Mouse (Mus musculus): ENCODE measurements around the gene St5. TPM values are rescaled to one million over a fixed set of nuclear protein-coding genes. Genes with fewer than 3 reads are reported as not detected.
A peak's percentile ranks its signal among the peaks of the same experiment; 100 is the strongest.

St5 gene
- polyA plus RNA-seq, 1 experiment from 2014 or later = 66.9 TPM

DNA sequence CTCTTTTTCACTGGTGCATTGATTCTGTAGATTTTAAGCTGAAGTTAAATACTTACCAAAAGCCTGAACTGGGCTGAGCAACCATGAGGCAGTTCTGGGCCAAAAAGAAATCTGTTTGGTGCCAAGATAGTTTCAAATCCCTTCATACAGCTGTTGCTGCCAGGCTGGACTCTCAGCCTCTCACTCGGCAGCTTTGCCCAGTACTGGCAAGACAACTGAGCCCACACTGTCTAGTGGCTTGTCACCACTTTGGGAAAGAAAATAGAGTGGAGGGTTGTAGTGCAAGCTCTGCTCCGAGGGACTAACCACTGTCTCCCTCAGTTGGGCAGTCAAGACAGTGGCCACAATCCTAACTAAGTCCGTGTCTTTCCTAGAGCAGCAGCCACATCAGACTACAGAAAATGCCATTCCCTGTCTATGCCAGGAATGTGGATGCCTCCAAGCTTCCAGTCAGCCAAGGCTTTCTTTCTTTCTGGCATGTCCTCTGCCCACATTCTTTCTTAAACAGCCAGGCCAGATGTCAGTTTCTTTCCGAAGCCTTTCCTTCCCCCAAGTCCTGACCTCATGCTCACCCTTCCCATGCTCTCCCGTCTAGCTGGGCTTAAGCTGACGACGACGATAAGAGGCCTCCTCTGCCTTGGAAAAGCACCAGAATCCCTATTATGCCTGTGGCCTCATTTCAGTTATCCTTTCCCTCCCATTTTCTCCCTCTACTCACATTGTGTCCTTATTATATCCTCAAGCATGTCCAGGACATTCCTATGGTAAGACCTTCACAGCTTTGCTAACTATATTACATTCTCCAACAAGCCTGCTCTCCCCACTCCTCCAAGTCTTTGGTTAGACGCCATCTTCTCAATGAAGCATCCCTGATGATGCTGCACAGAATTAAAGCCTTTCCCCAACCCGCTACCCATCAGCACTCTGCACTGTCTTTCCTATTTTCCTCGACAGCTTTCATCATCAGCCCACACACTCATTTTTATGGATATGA is 126.8 kb downstream of the St5 start:
- Histone ChIP-seq H3K27me3 (replicated peaks; ENCODE audit: control insufficient read depth, insufficient read depth, low read length) (no peaks in the 10 kb centered on the region), H3K36me3 (ENCODE audit: control insufficient read depth, insufficient read depth, low read length) (no peaks in the 10 kb centered on the region), H3K4me2 (ENCODE audit: low read depth, low read length) (no peak overlapping the region), H3K4me3 (ENCODE audit: low read length) (no peak overlapping the region), H3K27ac (ENCODE audit: low read length) (peak overlapping the region; percentile 29), H3K9me3 (ENCODE audit: control insufficient read depth, low read length) (no peaks in the 10 kb centered on the region), H3K9ac (ENCODE audit: low read depth, low read length) (no peak overlapping the region), H3K4me1 (ENCODE audit: control insufficient read depth, insufficient read depth, low read length) (peaks cover 29% of the 10 kb centered on the region)
- ATAC-seq = peak; percentile 39; the same call in 1 of the 2 replicates
- WGBS = 52% methylated on average over 11 of the region's 11 CpGs

- H3K27me3 ChIP-seq (replicated peaks; ENCODE audit: control insufficient read depth, insufficient read depth, low read length) = no peaks in the 10 kb centered on the region
- H3K9ac ChIP-seq (ENCODE audit: low read depth, low read length) = no peak overlapping the region
- no peaks in the 10 kb centered on the region for H3K36me3 ChIP-seq (ENCODE audit: control insufficient read depth, insufficient read depth, low read length)
- H3K4me1 ChIP-seq (ENCODE audit: control insufficient read depth, insufficient read depth, low read length) = peaks cover 23% of the 10 kb centered on the region
- no peak overlapping the region for H3K4me3 ChIP-seq (ENCODE audit: low read length)
- H3K27ac ChIP-seq (ENCODE audit: low read length) = no peak overlapping the region
- 90% methylated on average over 7 of the region's 7 CpGs for WGBS
- no peak for ATAC-seq
- no peaks in the 10 kb centered on the region for H3K9me3 ChIP-seq (ENCODE audit: control insufficient read depth, low read length)
- no peak overlapping the region for H3K4me2 ChIP-seq (ENCODE audit: low read depth, low read length)
Observed at GRCm38 (mm10) chr7:109574166-109574565, 129.2 kb downstream of the St5 start.

- no peak overlapping the region for H3K4me3 ChIP-seq (ENCODE audit: low read length)
- no peak overlapping the region for H3K4me2 ChIP-seq (ENCODE audit: low read depth, low read length)
- no peak for ATAC-seq
- peaks cover 3% of the 10 kb centered on the region for H3K36me3 ChIP-seq (ENCODE audit: control insufficient read depth, insufficient read depth, low read length)
- no peaks in the 10 kb centered on the region for H3K9me3 ChIP-seq (ENCODE audit: control insufficient read depth, low read length)
- H3K4me1 ChIP-seq (ENCODE audit: control insufficient read depth, insufficient read depth, low read length) = peaks cover 14% of the 10 kb centered on the region
- 84% methylated on average over 4 of the region's 4 CpGs for WGBS
- no peak overlapping the region for H3K27ac ChIP-seq (ENCODE audit: low read length)
- H3K9ac ChIP-seq (ENCODE audit: low read depth, low read length) = no peak overlapping the region
- H3K27me3 ChIP-seq (replicated peaks; ENCODE audit: control insufficient read depth, insufficient read depth, low read length) = no peaks in the 10 kb centered on the region
Observed at GRCm38 (mm10) chr7:109568391-109568892, 135.0 kb downstream of the St5 start.

GRCm38 (mm10) chr7:109566841-109567768 is 136.3 kb downstream of the St5 start:
- H3K27me3 ChIP-seq (replicated peaks; ENCODE audit: control insufficient read depth, insufficient read depth, low read length) = no peaks in the 10 kb centered on the region
- WGBS = 62% methylated on average over 11 of the region's 11 CpGs
- H3K9me3 ChIP-seq (ENCODE audit: control insufficient read depth, low read length) = no peaks in the 10 kb centered on the region
- no peak overlapping the region for H3K27ac ChIP-seq (ENCODE audit: low read length)
- H3K4me1 ChIP-seq (ENCODE audit: control insufficient read depth, insufficient read depth, low read length) = peaks cover 27% of the 10 kb centered on the region
- no peak overlapping the region for H3K4me2 ChIP-seq (ENCODE audit: low read depth, low read length)
- no peak overlapping the region for H3K4me3 ChIP-seq (ENCODE audit: low read length)
- peaks cover 3% of the 10 kb centered on the region for H3K36me3 ChIP-seq (ENCODE audit: control insufficient read depth, insufficient read depth, low read length)
- no peak for ATAC-seq
- H3K9ac ChIP-seq (ENCODE audit: low read depth, low read length) = no peak overlapping the region

DNA sequence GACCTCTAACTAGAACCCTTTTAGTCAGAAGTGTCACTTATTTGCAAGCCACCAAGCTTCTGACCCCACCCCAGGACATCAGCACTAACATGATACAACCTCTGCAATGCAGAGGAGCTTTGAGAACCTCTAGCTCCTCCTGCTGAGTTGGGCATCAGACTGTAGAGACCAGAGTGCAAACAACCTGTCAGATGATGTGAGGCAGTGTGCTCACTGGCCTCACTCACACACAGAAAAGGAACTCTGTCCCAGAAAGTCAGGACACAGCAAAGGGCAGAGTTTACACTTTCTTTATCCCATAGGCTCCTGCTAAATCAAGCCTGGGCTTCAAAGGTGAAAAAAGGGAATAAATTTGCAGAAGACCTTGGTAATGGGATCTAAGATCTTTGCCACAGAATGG is 137.1 kb downstream of the St5 start:
- no peaks in the 10 kb centered on the region for H3K9me3 ChIP-seq (ENCODE audit: control insufficient read depth, low read length)
- no peak overlapping the region for H3K9ac ChIP-seq (ENCODE audit: low read depth, low read length)
- H3K27me3 ChIP-seq (replicated peaks; ENCODE audit: control insufficient read depth, insufficient read depth, low read length) = no peaks in the 10 kb centered on the region
- H3K4me3 ChIP-seq (ENCODE audit: low read length) = no peak overlapping the region
- no peak for ATAC-seq
- H3K27ac ChIP-seq (ENCODE audit: low read length) = no peak overlapping the region
- H3K4me2 ChIP-seq (ENCODE audit: low read depth, low read length) = no peak overlapping the region
- H3K4me1 ChIP-seq (ENCODE audit: control insufficient read depth, insufficient read depth, low read length) = peaks cover 30% of the 10 kb centered on the region
- H3K36me3 ChIP-seq (ENCODE audit: control insufficient read depth, insufficient read depth, low read length) = peaks cover 3% of the 10 kb centered on the region

GRCm38 (mm10) chr7:109563775-109564362 is 139.5 kb downstream of the St5 start:
- no peak for ATAC-seq
- Histone ChIP-seq H3K4me2 (ENCODE audit: low read depth, low read length) (no peak overlapping the region), H3K9me3 (ENCODE audit: control insufficient read depth, low read length) (no peaks in the 10 kb centered on the region), H3K27ac (ENCODE audit: low read length) (no peak overlapping the region), H3K36me3 (ENCODE audit: control insufficient read depth, insufficient read depth, low read length) (peaks cover 3% of the 10 kb centered on the region), H3K4me1 (ENCODE audit: control insufficient read depth, insufficient read depth, low read length) (peaks cover 36% of the 10 kb centered on the region), H3K27me3 (replicated peaks; ENCODE audit: control insufficient read depth, insufficient read depth, low read length) (no peaks in the 10 kb centered on the region), H3K9ac (ENCODE audit: low read depth, low read length) (no peak overlapping the region), H3K4me3 (ENCODE audit: low read length) (no peak overlapping the region)
- 60% methylated on average over 4 of the region's 4 CpGs for WGBS

- Histone ChIP-seq H3K9ac (ENCODE audit: low read depth, low read length) (no peak overlapping the region), H3K4me3 (ENCODE audit: low read length) (no peak overlapping the region), H3K9me3 (ENCODE audit: control insufficient read depth, low read length) (no peaks in the 10 kb centered on the region), H3K27ac (ENCODE audit: low read length) (peak overlapping the region; percentile 43), H3K27me3 (replicated peaks; ENCODE audit: control insufficient read depth, insufficient read depth, low read length) (no peaks in the 10 kb centered on the region), H3K4me2 (ENCODE audit: low read depth, low read length) (0 out of 2 replicates have a peak overlapping the region, but pooled peaks have one; percentile 20), H3K36me3 (ENCODE audit: control insufficient read depth, insufficient read depth, low read length) (peaks cover 3% of the 10 kb centered on the region), H3K4me1 (ENCODE audit: control insufficient read depth, insufficient read depth, low read length) (peaks cover 33% of the 10 kb centered on the region)
- ATAC-seq = no peak
- 40% methylated on average over 5 of the region's 5 CpGs for WGBS
Observed at GRCm38 (mm10) chr7:109562676-109563075, 140.7 kb downstream of the St5 start.

DNA sequence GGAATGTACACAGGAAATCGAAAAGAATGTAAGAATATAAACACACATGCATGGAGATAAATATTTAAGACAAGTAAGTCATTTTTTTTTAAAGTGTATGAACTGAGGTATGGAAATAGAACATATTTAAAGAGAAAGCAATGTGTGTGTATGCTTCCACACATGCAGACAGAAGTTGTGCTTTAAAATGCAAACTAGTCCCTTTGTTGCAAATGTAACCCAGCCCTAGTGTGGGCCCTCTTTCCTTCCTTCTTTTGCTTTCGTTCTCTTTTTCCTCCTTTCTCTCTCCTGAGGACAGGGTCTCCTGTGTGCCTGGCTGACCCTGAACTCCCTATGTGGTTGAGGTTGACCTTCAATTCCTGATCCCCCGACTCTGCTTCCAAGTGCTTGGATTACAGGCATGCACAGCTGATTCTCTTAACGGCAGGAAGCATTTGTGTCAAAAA is 141.2 kb downstream of the St5 start:
- H3K27me3 ChIP-seq (replicated peaks; ENCODE audit: control insufficient read depth, insufficient read depth, low read length) = no peaks in the 10 kb centered on the region
- H3K4me1 ChIP-seq (ENCODE audit: control insufficient read depth, insufficient read depth, low read length) = peaks cover 33% of the 10 kb centered on the region
- H3K9me3 ChIP-seq (ENCODE audit: control insufficient read depth, low read length) = no peaks in the 10 kb centered on the region
- no peak overlapping the region for H3K9ac ChIP-seq (ENCODE audit: low read depth, low read length)
- H3K36me3 ChIP-seq (ENCODE audit: control insufficient read depth, insufficient read depth, low read length) = peaks cover 3% of the 10 kb centered on the region
- H3K4me3 ChIP-seq (ENCODE audit: low read length) = no peak overlapping the region
- ATAC-seq = no peak
- peak overlapping the region; percentile 43 for H3K27ac ChIP-seq (ENCODE audit: low read length)
- 0 out of 2 replicates have a peak overlapping the region, but pooled peaks have one; percentile 20 for H3K4me2 ChIP-seq (ENCODE audit: low read depth, low read length)
- 18% methylated on average over 4 of the region's 4 CpGs for WGBS
